Mouse (Mus musculus) gonadal fat pad, adult 2 months (tissue): ENCODE data around the gene Nktr. TPM values are rescaled to one million over a fixed set of nuclear protein-coding genes. Genes with fewer than 3 reads are reported as not detected.

Source experiments
- DNase-seq: peaks from one replicate; pipeline ENCODE4 v3.0.0-alpha.2; 2012; ENCODE audit warnings: low read depth
- polyA plus RNA-seq: library from polyadenylated mRNA; depleted of rRNA; stranded (reverse); fragments of >200 nt; gene quantifications from 2 replicates; pipeline ENCODE4 v1.2.3, GENCODE M21; 2012

The Nktr gene
- polyA plus RNA-seq, 1 experiment, result 73.9 TPM

DNA sequence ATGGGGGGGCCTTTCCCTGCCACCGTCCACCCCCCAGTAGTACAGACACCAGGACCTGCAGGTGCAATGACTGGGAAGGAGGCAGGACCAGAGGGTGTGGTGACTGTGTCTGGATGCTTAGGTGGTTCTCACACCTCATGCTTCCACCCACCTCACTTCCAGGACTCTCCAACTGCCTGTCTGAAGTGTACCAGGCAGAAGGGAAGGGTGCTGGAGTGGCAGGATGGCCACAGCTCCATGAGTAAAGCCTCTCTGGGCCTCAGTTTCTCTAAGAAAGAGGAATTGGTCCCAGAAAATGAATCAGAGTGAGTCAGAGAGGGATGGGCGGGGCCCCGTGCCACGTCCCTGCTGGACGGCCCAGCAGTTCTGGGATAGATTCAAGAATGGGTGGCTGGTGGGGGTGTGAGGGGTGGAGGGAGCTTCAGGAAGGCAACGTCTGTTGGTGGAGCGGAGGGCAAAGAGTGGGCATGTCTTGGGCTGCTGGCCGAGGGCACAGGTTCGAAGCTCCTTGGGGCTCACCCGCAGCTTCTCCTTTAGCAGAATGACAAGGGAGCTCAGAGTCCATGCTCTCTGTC, 42.2 kb downstream of the Nktr start:
- no peak for DNase-seq

DNA sequence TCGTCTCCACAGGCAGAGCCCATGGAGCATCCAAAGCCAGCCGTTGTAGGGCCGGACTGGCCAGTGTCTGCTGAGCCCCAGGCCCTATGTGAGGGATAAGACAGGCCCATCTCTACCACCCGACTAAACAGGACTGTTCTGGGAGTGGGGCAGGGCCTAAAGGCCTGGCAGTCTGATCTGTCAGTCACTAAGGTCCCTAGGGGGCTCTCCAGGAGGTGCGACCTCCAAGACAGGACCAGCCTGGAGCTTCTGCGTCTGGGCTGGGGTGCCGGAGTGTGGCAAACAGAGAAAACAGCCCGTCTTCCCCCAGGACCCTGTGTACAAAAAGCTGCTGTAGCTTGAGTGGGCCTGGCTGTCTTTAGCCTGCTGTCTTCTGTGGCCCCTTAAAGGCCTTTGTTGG, 42.8 kb downstream of the Nktr start:
- no peak for DNase-seq

DNA sequence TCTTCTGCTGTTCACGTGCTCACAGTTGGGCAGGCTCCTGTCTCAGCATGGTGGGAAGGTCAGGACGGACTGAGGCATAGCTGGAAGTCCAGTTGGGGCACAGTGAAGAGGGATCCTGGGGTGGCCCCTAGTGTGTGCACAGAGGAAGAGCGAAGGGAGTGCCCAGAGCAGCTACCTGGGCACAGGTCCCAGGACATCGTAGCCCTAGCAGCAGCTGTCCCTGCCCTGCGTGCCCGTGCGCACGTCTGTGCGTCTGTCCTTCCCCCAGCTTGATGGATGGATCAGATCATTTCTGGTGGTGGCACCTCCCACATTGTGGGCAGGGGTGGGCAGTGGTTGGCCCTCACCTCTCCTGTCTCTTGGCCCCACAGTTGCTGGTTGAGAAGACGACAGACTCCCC, 43.3 kb downstream of the Nktr start:
- no peak for DNase-seq

DNA sequence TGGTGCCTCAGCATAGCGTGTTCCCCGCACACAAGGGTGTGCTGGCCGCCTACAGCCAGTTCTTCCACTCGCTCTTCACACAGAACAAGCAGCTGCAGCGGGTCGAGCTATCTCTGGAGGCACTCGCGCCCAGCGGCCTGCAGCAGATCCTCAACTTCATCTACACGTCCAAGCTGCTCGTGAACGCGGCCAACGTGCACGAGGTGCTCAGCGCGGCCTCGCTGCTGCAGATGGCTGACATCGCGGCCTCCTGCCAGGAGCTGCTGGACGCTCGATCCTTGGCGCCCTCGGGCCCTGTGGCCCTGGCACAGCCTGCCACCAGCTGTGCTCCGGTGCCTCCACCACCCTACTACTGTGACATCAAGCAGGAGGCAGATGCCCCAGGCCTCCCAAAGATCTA, 43.8 kb downstream of the Nktr start:
- no peak for DNase-seq

DNA sequence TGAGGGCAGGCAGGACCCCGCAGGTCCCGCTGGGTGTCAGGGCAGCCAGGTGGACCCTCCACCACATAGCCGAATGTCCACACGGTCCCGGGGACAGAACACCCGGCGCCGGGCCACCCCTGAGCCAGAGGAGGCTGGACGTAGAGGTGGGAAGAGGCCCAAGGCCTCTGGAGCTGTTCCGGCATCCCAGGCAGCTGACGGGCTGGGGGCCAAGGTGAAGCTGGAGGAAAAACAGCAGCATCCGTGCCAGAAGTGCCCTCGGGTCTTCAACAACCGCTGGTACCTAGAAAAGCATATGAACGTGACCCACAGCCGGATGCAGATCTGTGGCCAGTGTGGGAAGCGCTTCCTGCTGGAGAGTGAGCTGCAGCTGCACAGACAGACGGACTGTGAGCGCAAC, 44.7 kb downstream of the Nktr start:
- DNase-seq, result no peak

DNA sequence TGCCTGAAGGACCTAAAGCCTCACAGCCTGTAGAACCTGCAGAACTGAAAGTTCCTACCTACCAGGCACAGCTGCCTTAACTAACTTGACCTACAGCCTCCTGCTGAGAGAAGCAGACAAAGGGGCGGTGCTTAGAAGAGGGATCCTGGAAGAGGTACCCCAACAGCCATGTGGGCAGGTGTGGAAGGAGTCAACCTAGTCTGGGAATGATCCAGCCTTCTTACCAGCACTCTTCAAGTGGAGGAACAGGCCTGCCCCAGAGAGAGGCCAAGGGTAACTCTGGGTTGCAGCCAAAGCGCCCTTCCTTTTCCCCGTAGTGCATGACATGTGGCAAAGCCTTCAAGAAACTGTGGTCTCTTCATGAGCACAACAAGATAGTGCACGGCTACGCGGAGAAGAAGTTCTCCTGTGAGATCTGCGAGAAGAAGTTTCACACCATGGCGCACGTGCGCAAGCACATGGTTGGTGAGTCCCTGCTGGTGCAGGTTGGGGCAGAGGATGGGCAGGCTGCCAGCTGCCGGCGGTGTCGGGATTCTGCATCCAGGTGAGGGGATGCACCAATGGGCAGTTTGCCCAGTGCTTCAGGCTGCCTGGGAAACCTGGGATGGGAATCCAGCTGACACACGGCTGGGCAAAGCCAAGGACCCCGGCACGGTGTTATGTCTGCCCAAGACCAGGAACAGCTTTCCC, 46.3 kb downstream of the Nktr start:
- DNase-seq, result no peak

DNA sequence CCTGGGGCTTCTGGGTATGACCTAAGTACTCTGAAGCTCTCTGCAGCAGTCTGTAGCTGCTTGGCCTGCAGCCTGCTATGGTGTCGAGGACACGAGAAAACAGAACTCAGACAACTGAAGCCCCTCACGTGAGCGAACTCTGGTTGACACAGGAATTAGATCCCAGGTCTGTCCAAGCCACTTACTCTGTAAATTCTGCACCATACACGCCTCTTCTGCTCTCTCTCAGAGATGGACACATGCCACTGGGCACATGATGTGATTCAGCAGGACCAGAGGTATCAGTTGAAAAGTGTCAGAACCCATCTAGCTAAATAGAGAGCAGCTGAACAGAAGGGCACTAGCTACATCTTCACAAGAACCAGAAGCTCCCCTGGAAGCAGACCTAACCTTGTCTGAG, 53.4 kb downstream of the Nktr start:
- no peak for DNase-seq

DNA sequence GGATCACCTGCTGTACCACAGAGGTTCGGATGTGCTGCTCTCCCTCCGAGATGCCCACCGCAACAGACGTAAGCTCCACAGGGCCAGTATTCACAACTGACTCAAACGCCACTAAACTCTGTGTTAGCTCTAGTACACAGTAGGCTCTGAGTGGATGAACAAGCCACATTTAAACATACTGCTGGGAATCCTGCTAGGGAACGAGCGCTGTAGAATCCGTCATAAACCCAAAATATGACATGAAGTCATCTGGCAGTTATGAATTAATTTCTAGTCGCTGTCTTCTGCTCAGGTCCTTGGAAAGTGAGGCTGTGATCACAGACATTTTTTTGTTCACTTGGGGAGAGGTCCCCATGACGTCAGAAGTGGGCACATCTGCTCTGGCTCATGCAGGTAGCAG, 57.0 kb downstream of the Nktr start:
- no peak for DNase-seq

DNA sequence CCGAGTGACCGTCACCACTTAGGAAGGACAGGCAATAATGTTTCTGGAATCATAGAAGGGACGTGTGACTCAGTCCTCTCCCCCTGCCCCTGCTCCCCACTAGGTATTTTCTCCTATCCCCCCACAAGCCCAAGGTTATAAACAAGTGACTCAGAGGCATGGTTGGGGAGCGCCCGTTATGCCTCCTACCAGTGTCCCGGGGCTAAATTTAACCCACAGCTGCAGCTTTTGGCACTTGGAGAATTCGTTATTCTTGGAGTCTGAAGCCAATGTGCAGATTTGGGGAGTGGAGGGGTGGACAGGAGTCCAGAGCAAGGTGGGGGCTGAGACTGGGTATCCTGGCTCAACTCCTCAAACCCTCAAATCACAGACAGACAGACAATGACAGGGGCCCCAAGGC, 57.5 kb downstream of the Nktr start:
- no peak for DNase-seq

DNA sequence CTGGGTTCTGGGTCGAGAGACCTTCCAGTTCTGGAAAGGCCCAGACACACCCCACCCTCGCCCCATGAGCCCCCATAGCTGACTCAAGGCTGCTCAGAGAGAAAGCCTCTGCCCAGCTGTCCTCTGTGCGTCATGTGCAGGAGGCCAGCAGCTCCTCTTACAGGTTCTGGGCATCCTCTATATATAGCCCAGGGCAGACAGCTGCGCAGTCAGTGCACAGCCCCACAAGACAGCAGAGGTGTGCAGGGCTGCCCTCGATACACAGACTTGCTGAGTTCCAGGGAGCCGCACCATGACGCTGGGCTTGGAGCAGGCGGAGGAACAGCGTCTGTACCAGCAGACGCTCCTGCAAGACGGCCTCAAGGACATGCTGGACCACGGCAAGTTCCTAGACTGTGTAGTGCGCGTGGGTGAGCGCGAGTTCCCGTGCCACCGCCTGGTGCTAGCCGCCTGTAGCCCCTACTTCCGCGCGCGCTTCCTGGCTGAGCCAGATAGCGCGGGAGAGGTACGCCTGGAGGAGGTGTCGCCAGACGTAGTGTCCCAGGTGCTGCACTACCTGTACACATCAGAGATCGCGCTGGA, 58.6 kb downstream of the Nktr start, which contains the start of gene Klhl40:
Klhl40 (plus strand) TSS at position 124 of the 582 bp plus-strand sequence.
- no peak for DNase-seq

DNA sequence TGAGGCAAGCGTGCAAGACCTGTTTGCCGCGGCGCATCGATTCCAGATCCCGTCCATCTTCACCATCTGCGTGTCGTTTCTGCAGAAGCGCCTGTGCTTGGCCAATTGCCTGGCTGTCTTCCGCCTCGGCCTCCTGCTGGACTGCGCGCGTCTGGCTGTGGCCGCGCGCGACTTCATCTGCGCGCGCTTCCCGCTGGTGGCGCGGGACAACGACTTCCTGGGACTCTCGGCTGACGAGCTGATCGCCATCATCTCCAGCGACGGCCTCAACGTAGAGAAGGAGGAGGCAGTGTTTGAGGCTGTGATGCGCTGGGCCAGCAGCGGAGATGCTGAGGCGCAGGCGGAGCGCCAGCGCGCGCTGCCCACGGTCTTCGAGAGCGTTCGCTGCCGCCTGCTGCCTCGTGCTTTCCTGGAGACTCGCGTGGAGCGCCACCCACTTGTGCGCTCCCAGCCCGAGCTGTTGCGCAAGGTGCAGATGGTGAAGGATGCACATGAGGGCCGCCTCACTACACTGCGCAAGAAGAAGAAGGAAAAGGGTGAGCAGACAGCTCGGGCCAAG, 59.2 kb downstream of the Nktr start:
- no peak for DNase-seq

DNA sequence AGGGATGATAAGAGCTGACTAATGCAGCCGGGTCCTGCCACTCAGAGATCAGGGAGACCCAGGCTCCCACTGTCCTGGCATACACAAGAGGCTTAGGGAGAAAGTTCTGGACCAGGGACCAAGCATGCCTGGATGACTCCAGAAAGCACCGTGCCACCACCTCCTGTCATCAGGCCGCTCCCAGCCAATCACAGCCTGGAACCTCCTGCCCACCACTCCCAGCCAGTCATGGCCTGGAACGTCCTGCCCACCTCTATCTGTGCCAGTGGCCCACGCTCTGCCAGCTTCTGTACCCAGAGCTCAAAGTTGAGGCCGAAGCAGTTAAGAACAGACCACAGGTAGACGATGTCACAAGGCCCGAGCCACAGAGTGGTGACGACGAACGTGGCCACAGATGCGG, 65.8 kb downstream of the Nktr start:
- no peak for DNase-seq

DNA sequence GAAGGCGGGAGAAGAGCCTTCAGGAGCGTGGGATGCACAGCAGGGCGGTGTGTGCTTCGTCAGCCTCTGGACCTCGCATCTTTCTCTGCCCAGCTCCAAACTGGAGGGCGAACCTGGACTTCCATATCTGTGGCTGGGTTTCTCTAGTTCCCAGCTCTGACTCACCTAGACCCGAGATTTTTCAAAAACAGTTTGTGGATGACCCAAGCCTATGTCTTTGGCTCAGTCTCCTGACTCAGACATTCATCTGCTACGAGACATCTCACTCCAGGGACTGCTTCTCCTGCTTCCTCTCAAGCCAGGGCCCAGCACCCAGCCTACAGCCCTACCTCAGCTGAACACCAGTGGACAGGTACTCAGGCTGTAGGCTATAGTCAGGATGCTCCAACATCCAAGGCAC, 66.3 kb downstream of the Nktr start:
- no peak for DNase-seq

DNA sequence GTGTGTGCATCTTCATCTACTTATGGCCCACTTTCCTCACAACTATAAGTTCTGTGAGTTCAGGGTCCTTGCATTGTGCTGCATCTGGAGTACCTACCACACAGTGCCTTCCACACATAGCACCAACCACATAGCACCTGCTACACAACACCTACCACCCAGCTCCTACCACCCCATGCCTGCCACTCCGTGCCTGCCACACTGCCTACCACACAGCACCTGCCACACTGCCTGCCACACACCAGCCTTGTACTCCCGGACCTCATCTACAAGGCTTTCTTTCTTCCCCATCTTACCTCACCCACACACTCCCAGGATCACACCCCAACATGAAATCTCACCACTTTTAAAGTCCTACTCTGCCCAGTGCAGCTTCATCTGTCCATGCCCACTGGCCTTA, 67.4 kb downstream of the Nktr start:
- no peak for DNase-seq

DNA sequence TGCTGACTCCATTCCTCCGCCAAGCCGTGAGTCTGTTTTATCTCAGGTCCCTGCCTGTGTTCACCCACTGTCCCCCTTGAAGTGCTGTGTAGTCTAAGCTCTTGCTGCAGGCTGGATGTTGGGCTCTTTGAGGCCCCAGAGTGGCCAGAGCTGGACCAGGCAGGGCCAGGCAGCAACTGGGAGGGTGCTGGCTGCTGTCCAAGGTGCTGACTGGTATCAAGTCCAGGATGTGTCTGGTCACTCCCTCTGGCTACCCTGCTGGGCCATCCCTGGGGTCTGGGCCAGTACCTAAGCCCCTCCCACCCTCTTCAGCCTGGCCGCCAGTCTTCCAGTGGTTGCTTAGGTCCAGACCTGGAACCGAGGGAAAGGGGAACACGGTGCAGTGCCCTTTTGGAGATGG, 72.2 kb downstream of the Nktr start:
- DNase-seq, result no peak

DNA sequence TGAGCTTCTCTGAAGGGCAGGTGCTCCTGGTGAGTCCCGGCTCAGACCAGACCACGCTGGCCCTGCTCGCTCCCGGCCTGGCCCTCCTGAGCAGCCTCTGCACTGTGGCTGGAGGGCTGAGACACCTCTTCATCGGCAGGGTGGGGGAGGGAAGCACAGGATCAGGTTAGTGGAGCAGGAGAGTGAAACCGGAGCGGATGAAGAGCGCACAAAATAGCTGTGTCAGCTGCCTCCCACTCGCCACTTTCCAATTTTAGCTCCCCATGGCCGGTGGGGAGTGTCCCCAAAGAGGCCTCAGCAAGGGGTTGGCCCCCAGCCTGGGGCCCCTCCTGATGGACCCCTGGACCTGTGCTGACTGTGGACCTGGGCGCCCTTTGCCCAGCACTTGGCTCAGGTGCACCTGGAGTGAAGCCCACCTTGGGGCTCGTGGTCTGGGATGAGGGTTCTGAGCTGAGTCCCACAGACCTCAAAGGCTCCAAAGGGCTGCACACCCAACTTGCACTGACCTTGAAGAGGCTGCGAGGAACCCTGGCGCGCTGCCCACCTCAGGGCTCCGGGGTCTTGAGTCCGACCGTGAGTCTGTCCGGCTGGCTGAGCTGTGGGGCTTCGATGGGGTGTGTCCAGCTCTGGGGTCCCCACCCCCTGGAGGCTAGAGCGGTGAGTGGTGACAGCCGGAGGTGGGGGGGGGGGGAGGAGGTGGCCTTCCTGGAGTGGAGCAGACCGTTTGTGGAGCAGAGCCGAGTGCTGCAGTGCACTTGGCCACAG, 73.0 kb downstream of the Nktr start, which contains the start of gene Hhatl:
Hhatl (minus strand) TSS at position 751 of the 765 bp plus-strand sequence.
- no peak for DNase-seq

DNA sequence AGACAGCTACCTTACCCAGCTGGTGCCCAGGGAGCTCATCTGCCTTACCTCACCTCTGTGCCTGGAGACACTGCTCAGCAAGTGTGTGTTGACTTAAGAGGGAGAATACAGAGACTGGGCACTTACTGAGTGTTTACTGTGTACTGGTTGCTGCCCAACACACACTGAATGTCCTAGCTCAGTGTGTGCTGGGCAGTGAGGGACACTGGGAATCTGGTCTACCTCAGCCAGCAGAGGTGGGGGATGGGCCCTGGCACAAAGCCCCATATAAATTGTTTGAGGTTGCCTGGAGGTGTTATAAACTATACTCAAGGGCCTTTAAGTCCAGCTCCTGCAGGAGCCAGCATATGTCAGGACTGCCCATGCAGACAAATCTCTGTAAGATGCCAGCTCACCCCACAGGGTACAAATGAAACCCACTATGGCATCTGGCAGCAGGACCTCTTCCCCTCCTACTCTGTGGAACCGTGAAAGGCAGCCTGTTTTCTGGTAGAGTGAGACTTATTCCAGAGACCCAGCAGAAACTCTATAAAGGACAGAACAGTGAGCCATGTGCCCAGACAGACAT, 76.1 kb downstream of the Nktr start:
- DNase-seq, result no peak

DNA sequence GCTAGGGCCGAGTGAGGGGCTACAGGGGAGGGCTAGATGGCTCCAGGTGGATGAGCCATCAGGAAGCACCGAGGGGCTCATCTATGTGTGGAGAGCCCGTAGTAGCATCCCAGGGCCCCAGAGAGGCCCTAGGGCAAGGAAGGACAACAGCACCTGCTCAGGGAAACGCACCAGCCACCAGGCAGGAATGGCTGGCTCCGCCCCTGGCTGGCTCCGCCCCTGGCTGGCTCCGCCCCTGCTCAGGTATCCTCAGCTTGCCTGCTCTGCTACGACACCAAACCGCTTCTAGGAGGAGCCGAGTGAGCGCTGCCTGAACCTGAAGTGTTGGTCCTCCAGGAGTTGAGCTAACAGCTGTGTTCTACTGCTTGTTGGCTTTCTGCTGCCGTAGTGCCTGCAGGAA, 78.8 kb downstream of the Nktr start:
- DNase-seq, result no peak

DNA sequence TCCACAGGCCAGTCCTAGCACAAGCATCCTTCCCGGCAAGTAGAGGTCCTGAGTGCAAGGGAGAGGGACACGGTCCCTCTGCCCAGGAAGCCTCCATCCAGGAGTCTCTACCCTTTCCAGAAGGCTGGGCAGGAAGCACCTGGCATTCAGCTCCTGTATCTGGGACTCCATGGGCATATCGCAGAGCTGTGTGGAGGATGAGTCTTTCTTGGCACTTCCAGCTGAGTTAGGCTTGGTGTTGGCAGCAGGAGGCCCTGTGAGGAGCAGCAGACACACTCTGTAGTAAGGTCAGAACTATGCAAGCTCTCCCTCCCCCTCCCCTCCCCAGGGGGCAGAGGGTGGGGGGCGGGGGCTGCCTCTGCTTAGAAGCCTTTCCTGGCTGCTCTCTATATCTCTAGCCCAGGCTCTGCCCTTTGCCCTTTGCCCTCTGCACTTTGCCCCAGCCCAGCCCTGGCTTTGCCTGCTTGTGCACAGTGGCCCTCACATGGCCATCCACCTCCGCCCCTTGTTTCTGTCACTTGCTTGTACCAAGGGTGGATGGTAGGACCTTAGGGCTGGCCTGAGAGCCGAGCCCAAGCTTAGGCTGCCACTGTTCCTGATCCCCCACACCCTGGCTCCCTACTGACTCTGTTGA, 80.0 kb downstream of the Nktr start:
- no peak for DNase-seq

DNA sequence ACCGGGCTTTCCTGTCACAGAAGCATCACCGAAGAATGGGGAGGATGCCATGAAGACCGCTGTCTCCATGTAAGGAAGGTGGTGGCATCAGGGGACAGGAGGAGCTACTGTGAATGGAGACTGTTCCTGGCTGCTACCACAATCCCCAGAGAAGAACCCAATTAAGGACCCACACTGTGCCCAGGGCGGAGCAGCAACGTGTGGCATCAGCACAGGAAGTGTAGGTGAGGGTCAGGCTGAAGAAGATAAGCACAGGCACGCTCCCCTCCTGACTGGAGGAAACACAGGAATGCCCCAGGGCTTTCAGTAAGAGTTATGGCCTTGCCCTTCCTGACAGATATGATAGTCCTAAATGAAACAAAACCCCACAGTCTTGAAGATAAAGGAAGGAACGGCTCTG, 83.8 kb downstream of the Nktr start:
- no peak for DNase-seq
